22 mouse cellular contexts compared by ENCODE assay signal in the genomic region with DNA sequence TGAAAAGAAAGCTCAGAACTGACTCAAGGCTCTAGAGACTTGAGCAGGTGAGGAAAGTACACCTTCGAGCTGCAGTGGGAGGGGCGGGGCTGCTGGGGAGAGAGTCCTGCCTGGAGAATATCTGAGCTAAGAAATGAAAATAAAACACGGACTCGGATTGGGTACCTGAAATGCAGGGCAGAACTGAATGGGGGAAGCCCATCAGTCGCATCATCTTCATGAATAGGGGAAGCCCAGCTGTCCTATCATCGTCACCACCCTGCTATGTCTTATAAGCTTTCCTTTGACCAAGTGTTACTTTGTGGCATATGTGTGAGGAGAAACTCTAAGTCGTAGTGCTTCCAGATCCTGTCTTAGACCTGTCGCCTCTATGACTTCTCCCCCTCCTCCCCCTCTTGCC.
"Had no signal": no experiment of that assay in that cellular context is flagged by ENCODE, and none has a peak within 500 bp of the region (broad histone marks: within the 10 kb centered on the region; RNA-seq: fewer than 3 reads in every experiment).

No protein-coding gene starts in this region.

- DNase-seq: liver, postnatal 0 days; lung, adult 2 months; lung, postnatal 14 days; lung, postnatal 36 days; retina, postnatal 1 day; right cerebral cortex, adult 18-20 months; right cerebral cortex, postnatal 25 days; right cerebral cortex, postnatal 4 days; spleen, adult 18-20 months; thymus, adult 18-20 months; thymus, postnatal 14 days; thymus, postnatal 36 days had no signal

- H3K27ac ChIP-seq: liver, embryonic 15.5 days; lung, embryonic 15.5 days; macrophage; midbrain, embryonic 13.5 days; midbrain, embryonic 15.5 days; neural tube, embryonic 13.5 days; neural tube, embryonic 15.5 days; stomach, embryonic 15.5 days had no signal

- H3K27me3 ChIP-seq: liver, embryonic 15.5 days; lung, embryonic 15.5 days; midbrain, embryonic 13.5 days; midbrain, embryonic 15.5 days; neural tube, embryonic 13.5 days; neural tube, embryonic 15.5 days; stomach, embryonic 15.5 days had no signal

- H3K4me1 ChIP-seq: liver, embryonic 15.5 days; megakaryocyte, embryonic 14.5 days; midbrain, embryonic 13.5 days; midbrain, embryonic 15.5 days; neural tube, embryonic 13.5 days; neural tube, embryonic 15.5 days; stomach, embryonic 15.5 days had no signal

- H3K4me2 ChIP-seq: liver, embryonic 15.5 days; lung, embryonic 15.5 days; midbrain, embryonic 11.5 days; midbrain, embryonic 13.5 days; midbrain, embryonic 15.5 days; neural tube, embryonic 13.5 days; neural tube, embryonic 15.5 days; stomach, embryonic 15.5 days had no signal

- H3K9me3 ChIP-seq: liver, embryonic 15.5 days; lung, embryonic 15.5 days; megakaryocyte, embryonic 14.5 days; midbrain, embryonic 13.5 days; midbrain, embryonic 15.5 days; neural tube, embryonic 13.5 days; neural tube, embryonic 15.5 days; stomach, embryonic 15.5 days had no signal

- H3K36me3 ChIP-seq: liver, embryonic 15.5 days; lung, embryonic 15.5 days; midbrain, embryonic 13.5 days; midbrain, embryonic 15.5 days; neural tube, embryonic 13.5 days; neural tube, embryonic 15.5 days; stomach, embryonic 15.5 days had no signal

- H3K4me3 ChIP-seq: liver, embryonic 15.5 days; lung, embryonic 15.5 days; megakaryocyte, embryonic 14.5 days; midbrain, embryonic 13.5 days; midbrain, embryonic 15.5 days; neural tube, embryonic 13.5 days; neural tube, embryonic 15.5 days; stomach, embryonic 15.5 days had no signal

- H3K9ac ChIP-seq: liver, embryonic 15.5 days; liver, postnatal 0 days; lung, embryonic 15.5 days; midbrain, embryonic 13.5 days; midbrain, embryonic 15.5 days; neural tube, embryonic 13.5 days; neural tube, embryonic 15.5 days; stomach, embryonic 15.5 days had no signal
